Mouse (Mus musculus) lung, postnatal 36 days (tissue): Measurements from ENCODE around the gene Stx19.
A peak's percentile ranks its signal among the peaks of the same experiment; 100 is the strongest.

Experiments
- DNase-seq: peaks from one replicate; pipeline ENCODE4 v3.0.0; 2022; ENCODE audit warnings: mixed read lengths

Gene Stx19

GRCm38 (mm10) chr16:62852464-62853252 is 38.2 kb downstream of the Stx19 start:
- DNase-seq = no peak

DNA sequence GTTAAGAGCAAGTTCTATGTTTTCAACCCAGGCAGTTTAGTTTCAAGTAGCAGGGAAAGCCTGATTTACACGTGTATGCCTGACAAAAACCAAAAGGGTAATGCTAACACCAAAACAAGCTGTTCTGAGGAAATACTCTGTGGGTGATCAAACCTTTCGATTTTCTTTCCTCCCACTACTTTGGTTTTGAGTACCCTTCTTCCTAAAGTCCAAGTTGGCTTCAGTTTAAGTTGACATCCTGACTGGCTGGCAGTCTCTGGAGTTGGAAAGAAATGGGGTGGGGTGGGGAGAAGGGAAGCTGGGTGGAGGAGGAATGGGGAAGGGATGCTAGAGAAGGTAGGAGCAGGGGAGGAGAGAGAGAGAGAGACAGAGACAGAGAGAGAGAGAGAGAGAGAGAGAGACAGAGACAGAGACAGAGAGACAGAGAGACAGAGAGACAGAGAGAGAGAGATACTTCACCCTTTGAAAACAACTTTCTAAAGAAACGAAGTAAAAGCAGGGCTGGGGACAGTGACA is 39.2 kb downstream of the Stx19 start:
- DNase-seq = no peak

DNA sequence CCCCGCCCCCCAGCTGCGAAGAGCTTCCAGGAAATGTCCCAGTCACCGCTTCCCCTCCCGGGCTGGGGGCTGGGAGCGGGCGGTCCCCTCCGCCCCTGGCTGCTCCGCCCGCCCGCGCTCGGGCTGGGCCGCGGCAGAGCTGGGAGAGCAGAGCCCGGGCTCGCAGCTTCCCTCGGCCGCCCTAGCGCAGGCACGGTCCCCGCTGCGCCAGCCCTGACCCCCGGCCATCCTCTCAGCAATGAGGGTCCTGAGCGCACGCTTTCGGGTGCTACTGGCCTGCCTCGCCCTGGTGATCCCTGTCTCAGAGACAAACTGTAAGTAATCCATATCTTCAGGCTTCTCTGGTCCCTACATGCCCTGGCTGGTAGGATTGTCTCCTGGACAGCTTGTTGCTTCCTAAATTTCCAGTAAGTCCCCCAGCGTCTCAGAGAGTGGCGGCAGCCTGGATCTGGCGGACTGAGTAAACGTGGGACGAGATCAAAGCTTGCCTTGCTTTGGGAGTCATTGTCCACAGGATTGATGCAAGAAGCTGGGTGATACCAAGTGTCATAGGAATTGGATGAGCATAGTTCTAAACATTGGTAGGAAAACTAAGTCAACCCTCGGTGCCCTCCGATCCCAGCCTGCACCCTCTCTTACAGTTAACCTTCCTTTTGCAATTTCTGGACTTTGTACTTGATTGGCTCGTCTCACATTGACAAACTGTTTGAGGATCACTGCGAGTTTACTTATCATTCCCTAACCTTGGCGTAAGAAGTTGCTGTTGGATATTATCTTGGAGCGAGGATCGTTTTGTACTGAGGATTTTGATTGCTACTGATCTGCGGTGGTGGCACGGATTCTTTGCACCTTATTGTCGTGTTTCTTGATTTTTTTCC is 40.0 kb downstream of the Stx19 start, which contains the start of gene Pros1:
Pros1 (plus strand) TSS at position 117 of the 878 bp plus-strand sequence.
- DNase-seq = peak; percentile 67

- DNase-seq = peak; percentile 8
These were observed 40.9 kb downstream of the Stx19 start for GRCm38 (mm10) chr16:62855385-62855784.

DNA sequence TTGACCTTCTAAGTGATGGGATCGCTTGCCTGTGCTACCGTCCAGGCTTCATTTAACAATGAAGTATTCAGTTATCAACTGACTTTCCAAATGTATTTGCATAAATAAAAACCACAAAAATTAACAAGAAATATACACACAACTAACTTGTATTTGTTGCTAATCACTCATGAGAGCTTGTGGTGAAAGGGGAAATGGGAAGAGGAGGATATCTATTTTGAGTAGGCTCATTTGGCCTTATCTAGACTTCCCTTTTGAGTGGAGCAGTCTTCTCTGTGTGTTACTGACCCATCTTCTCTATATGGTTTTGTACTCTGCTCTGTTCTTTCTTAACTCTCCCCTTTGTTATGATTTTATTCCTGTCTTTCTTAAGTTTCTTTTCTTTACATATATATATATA is 41.8 kb downstream of the Stx19 start:
- DNase-seq = no peak

- no peak for DNase-seq
These were observed 43.0 kb downstream of the Stx19 start for GRCm38 (mm10) chr16:62857498-62857897.

- peak; percentile 63 for DNase-seq
These were observed 43.5 kb downstream of the Stx19 start for GRCm38 (mm10) chr16:62858018-62858417.

- no peak for DNase-seq
These were observed 45.7 kb downstream of the Stx19 start for GRCm38 (mm10) chr16:62860140-62860539.

GRCm38 (mm10) chr16:62861455-62861854 is 47.0 kb downstream of the Stx19 start:
- no peak for DNase-seq

DNA sequence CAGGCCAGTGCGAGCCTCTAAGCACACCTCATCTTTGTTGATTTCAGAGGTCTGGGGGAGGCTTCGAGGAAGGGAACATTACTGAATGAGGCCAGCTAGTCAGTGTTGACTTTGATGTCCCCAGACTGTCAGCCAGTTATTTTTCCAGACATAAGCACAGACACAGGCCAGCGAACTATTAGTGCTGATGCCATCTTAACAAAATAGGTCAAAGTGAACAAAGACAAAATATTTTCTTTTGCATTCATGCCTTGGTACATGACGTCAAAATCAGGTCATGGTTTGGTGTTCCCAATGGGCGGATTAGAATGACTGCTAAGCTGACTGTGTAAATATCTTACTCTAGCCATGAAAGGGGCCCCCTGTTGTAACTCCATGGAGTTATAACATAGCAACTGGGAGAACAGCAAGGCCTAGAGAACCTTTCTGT is 58.2 kb downstream of the Stx19 start:
- DNase-seq = no peak

DNA sequence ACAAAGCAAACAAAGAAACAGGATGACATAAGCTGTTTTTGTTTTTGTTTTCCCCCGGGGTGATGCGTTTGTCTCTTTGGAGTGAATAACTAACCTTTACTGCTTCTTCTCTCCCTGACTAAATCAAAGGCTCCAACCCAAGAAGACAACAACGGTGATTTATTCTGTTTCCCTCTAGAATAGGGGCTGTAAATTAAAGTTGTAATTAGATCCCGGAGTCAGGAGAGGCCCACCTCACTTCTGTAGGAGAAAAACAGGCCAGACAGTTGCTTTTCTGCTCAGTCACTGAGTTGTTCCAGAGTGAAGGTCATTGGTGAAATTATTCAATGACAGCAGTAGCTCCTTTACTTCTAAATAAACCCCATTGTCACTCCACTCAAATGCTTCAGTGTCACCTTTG is 58.7 kb downstream of the Stx19 start:
- no peak for DNase-seq
